Mouse (Mus musculus) myocyte (in vitro differentiated cells): ENCODE measurements at regions not wholly inside any gene's neighbourhood (a gene's known extent, or its start where the extent isn't known, plus 50 kb on each side); places are given as distances from the start of the nearest gene placed in this dataset.

Experiments
- H3K27me3 ChIP-seq: one replicate; pipeline ENCODE4 v1.6.1; 2011; ENCODE audit not compliant: control insufficient read depth, insufficient read depth, insufficient read length
- H3K36me3 ChIP-seq: one replicate; pipeline ENCODE4 v1.6.1; 2011; ENCODE audit not compliant: control insufficient read depth, insufficient read depth
- H3K4me2 ChIP-seq: one replicate; pipeline ENCODE4 v1.6.1; 2011; ENCODE audit warnings: low read depth, control low read depth
- H3K4me3 ChIP-seq: one replicate; pipeline ENCODE4 v1.5.1; 2011; ENCODE audit warnings: mild to moderate bottlenecking, control low read depth, moderate library complexity
- H3K79me2 ChIP-seq: one replicate; pipeline ENCODE4 v1.6.1; 2011; ENCODE audit not compliant: control insufficient read depth, insufficient read depth
- H3ac ChIP-seq: one replicate; pipeline ENCODE4 v1.6.1; 2011; ENCODE audit not compliant: control insufficient read depth, insufficient read length
- CEBPB ChIP-seq: IDR thresholded peaks from 2 replicates; pipeline ENCODE4 v1.6.1; 2011; ENCODE audit warnings: mild to moderate bottlenecking, moderate library complexity; ENCODE audit not compliant: poor library complexity, insufficient read depth, severe bottlenecking
- E2F4 ChIP-seq: IDR thresholded peaks from one replicate; pipeline ENCODE4 v1.6.1; 2011; ENCODE audit warnings: mild to moderate bottlenecking, control low read depth, moderate library complexity; ENCODE audit not compliant: insufficient read depth
- MAX ChIP-seq: IDR thresholded peaks from one replicate; pipeline ENCODE4 v1.6.1; 2011; ENCODE audit warnings: low read depth, mild to moderate bottlenecking, control low read depth
- MYOD1 ChIP-seq, 3 experiments: IDR thresholded peaks; one replicate each; pipeline ENCODE4 v1.6.1; 2011; ENCODE audit warnings: control low read depth in 2 of 3, low read depth in 2 of 3, mild to moderate bottlenecking in 2 of 3, moderate library complexity in 1 of 3; ENCODE audit not compliant: insufficient read length in 2 of 3, control insufficient read depth in 1 of 3
- MYOG ChIP-seq, 3 experiments: IDR thresholded peaks; one replicate each; pipeline ENCODE4 v1.6.1; 2011; ENCODE audit warnings: control low read depth in 2 of 3, low read depth in 2 of 3, mild to moderate bottlenecking in 2 of 3; ENCODE audit not compliant: insufficient read length in 2 of 3, control insufficient read depth in 1 of 3, insufficient read depth in 1 of 3
- POLR2A ChIP-seq: IDR thresholded peaks from one replicate; pipeline ENCODE4 v1.6.1; 2011; ENCODE audit warnings: low read depth, mild to moderate bottlenecking, control low read depth, moderate library complexity; ENCODE audit not compliant: insufficient read length
- POLR2AphosphoS2 ChIP-seq: IDR thresholded peaks from one replicate; pipeline ENCODE4 v1.6.1; 2011; ENCODE audit warnings: low read depth, control low read depth; ENCODE audit not compliant: insufficient read length
- REST ChIP-seq: IDR thresholded peaks from one replicate; pipeline ENCODE4 v1.6.1; 2011; ENCODE audit warnings: mild to moderate bottlenecking, control low read depth, moderate library complexity; ENCODE audit not compliant: insufficient read depth, insufficient read length
- SRF ChIP-seq: IDR thresholded peaks from one replicate; pipeline ENCODE4 v1.6.1; 2011; ENCODE audit warnings: low read depth; ENCODE audit not compliant: control insufficient read depth, insufficient read length
- TCF12 ChIP-seq: IDR thresholded peaks from one replicate; pipeline ENCODE4 v1.6.1; 2011; ENCODE audit warnings: mild to moderate bottlenecking, control low read depth; ENCODE audit not compliant: poor library complexity, insufficient read depth, severe bottlenecking
- TCF3 ChIP-seq: IDR thresholded peaks from one replicate; pipeline ENCODE4 v1.6.1; 2011; ENCODE audit warnings: low read depth, control low read depth; ENCODE audit not compliant: insufficient read length
- USF1 ChIP-seq: IDR thresholded peaks from one replicate; pipeline ENCODE4 v1.6.1; 2011; ENCODE audit warnings: low read depth, mild to moderate bottlenecking, control low read depth, moderate library complexity

DNA sequence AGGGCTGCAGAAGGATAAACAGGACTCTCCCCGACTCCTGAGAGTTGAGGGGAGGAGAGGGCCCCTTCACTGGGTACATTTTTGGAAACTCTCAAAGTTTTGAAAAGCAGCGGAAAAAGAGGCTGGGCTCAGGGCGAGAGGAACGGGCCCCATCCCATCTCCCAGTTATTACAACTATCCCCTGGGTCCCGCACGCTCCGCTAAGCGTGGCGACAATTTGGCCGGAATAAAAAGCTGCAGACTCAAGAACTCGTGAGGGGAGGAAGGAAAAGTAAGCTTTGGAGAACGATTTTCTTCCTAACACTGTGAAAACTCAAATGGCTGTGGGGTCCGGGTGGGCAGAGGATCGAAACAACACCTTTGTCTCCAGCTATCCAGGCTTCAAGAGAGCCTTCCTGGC, 611.4 kb upstream of the Sall1 start:
- no peaks in the 10 kb centered on the region for H3K79me2 ChIP-seq
- H3K4me3 ChIP-seq, result no peak overlapping the region
- H3K36me3 ChIP-seq, result no peaks in the 10 kb centered on the region
- no peak overlapping the region for H3ac ChIP-seq
- H3K4me2 ChIP-seq, result no peak overlapping the region
- no peak for TF ChIP-seq TCF12
- no peak for TF ChIP-seq SRF
- no peak for TF ChIP-seq E2F4
- no peak for TF ChIP-seq MAX
- no peak for TF ChIP-seq CEBPB
- no peak for TF ChIP-seq USF1
- no peak for TF ChIP-seq MYOD1 (IDR thresholded peaks at IDR 0.05; ENCODE audit: control insufficient read depth in 1 of 3, insufficient read length in 2 of 3, low read depth in 2 of 3)
- TF ChIP-seq REST, result no peak
- no peak for TF ChIP-seq MYOG (IDR thresholded peaks at IDR 0.05; ENCODE audit: control insufficient read depth in 1 of 3, insufficient read depth in 1 of 3, insufficient read length in 2 of 3, low read depth in 2 of 3)
- TF ChIP-seq TCF3, result no peak
- no peak for TF ChIP-seq POLR2A
- TF ChIP-seq POLR2AphosphoS2, result no peak
- no peaks in the 10 kb centered on the region for H3K27me3 ChIP-seq

DNA sequence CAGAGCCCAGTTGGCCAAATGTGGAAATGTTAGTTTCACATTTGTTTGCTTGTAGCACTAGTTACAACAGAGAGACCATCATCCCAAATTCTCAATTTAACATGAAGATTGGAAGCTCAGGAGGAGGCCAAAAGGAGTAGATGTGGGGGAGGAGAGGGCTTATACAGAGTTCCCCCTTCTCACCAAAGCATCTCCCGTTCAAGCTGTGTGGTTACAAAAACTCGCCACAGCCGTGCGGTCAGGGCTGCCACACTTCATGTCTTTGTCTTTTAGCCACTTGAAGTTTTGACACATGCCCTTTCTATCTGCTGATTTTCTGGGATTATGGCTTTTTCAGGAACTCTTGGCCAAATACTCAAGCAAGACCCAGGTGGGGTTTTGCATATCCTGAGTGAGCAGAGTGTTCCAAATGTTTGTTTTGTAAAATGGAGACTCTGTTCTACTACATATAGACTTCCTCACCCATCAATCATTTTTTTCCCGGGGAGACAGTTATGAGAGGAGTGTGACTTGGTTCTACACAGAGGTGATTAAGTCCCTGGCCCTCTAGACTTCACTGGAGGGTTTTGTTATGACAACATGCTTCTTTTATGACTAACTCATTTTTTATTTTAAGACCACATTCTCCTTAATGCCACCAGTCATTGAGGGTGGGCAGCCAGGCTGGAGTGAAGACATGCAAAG, 605.4 kb upstream of the Sall1 start:
- Histone ChIP-seq H3K27me3 (no peaks in the 10 kb centered on the region), H3K79me2 (no peaks in the 10 kb centered on the region), H3K36me3 (no peaks in the 10 kb centered on the region), H3K4me2 (no peak overlapping the region), H3ac (no peak overlapping the region), H3K4me3 (no peak overlapping the region)
- no peak for TF ChIP-seq POLR2A
- no peak for TF ChIP-seq TCF12
- TF ChIP-seq REST, result no peak

DNA sequence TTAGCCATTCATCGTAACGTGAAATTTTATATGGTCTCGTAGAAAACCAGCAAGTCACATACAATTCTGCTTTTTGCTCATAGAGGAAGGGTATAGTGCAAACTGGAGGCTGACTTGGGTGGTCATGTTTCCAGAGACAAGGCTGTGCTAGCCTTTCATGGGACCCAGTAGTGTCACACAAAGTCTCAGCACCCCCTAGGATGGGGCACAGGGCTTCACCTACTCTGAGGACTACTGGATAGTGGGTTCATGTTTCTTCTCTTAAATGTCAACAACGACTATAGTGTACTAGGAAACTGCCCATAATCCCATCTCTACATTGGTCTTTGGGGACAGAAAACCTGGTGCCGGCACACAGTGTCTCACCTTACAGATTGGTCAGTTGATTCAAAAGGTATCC, 603.0 kb upstream of the Sall1 start:
- Histone ChIP-seq H3K27me3 (no peaks in the 10 kb centered on the region), H3K4me3 (no peak overlapping the region), H3K36me3 (no peaks in the 10 kb centered on the region), H3K79me2 (no peaks in the 10 kb centered on the region), H3ac (no peak overlapping the region), H3K4me2 (no peak overlapping the region)
- no peak for TF ChIP-seq SRF
- TF ChIP-seq MYOG (IDR thresholded peaks at IDR 0.05; ENCODE audit: control insufficient read depth in 1 of 3, insufficient read depth in 1 of 3, insufficient read length in 2 of 3, low read depth in 2 of 3), result no peak
- TF ChIP-seq REST, result no peak
- TF ChIP-seq POLR2AphosphoS2, result no peak
- TF ChIP-seq POLR2A, result no peak
- TF ChIP-seq MYOD1 (IDR thresholded peaks at IDR 0.05; ENCODE audit: control insufficient read depth in 1 of 3, insufficient read length in 2 of 3, low read depth in 2 of 3), result no peak
- TF ChIP-seq E2F4, result no peak
- no peak for TF ChIP-seq CEBPB
- no peak for TF ChIP-seq TCF12
- TF ChIP-seq USF1, result no peak
- no peak for TF ChIP-seq MAX
- no peak for TF ChIP-seq TCF3

DNA sequence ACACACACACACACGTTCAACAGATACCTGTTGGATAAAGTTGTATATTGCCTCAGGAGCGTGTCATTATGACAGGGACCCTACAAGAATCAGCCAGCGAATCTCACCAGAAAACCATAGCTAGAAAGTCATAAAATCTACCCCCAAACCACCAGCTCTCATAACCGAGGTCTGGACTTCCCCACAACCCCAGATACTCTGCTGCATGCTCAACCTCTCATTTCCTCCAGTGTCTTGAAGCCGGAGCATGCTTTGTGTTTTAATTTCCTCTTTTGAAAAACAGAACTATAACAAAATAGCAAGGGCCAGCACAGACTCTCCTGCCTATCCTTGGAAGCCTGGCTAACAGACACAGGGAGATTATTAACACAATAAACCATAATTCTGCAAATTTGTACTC, 597.4 kb upstream of the Sall1 start:
- H3K27me3 ChIP-seq, result no peaks in the 10 kb centered on the region
- no peaks in the 10 kb centered on the region for H3K36me3 ChIP-seq
- H3K4me3 ChIP-seq, result no peak overlapping the region
- no peak for TF ChIP-seq SRF
- TF ChIP-seq POLR2A, result no peak
- no peak for TF ChIP-seq USF1
- TF ChIP-seq MAX, result no peak
- TF ChIP-seq TCF12, result no peak
- no peak for TF ChIP-seq TCF3
- no peak for TF ChIP-seq POLR2AphosphoS2
- TF ChIP-seq REST, result no peak
- TF ChIP-seq MYOG (IDR thresholded peaks at IDR 0.05; ENCODE audit: control insufficient read depth in 1 of 3, insufficient read depth in 1 of 3, insufficient read length in 2 of 3, low read depth in 2 of 3), result no peak
- no peak for TF ChIP-seq MYOD1 (IDR thresholded peaks at IDR 0.05; ENCODE audit: control insufficient read depth in 1 of 3, insufficient read length in 2 of 3, low read depth in 2 of 3)
- no peak for TF ChIP-seq E2F4
- no peak for TF ChIP-seq CEBPB
- H3ac ChIP-seq, result no peak overlapping the region
- H3K79me2 ChIP-seq, result no peaks in the 10 kb centered on the region
- H3K4me2 ChIP-seq, result no peak overlapping the region

DNA sequence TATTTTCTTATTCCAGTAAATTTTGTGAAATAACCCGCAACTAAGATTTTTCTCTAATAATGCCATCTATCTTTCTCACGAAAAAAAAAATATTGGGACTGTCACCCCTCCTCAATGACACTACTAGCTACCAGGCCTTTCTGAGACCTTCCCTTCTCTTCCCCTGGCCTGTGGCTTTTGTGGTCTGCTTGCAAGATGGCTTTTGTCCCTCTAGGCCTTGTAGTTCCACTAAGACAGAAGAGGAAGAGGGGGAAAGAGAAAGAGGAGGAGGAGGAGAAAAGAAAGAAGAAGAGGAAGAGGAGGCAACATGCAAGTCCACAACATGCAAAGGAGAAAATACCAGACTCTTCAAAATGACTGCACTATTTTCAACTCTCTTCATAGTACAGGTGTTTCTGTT, 590.9 kb upstream of the Sall1 start:
- Histone ChIP-seq H3K4me2 (no peak overlapping the region), H3K27me3 (no peaks in the 10 kb centered on the region), H3K36me3 (no peaks in the 10 kb centered on the region), H3K79me2 (no peaks in the 10 kb centered on the region), H3K4me3 (no peak overlapping the region), H3ac (no peak overlapping the region)
- TF ChIP-seq POLR2AphosphoS2, result no peak
- no peak for TF ChIP-seq MAX
- TF ChIP-seq CEBPB, result no peak
- no peak for TF ChIP-seq E2F4
- no peak for TF ChIP-seq USF1
- no peak for TF ChIP-seq REST
- TF ChIP-seq MYOG (IDR thresholded peaks at IDR 0.05; ENCODE audit: control insufficient read depth in 1 of 3, insufficient read depth in 1 of 3, insufficient read length in 2 of 3, low read depth in 2 of 3), result no peak
- no peak for TF ChIP-seq MYOD1 (IDR thresholded peaks at IDR 0.05; ENCODE audit: control insufficient read depth in 1 of 3, insufficient read length in 2 of 3, low read depth in 2 of 3)
- TF ChIP-seq SRF, result no peak
